Mouse (Mus musculus) MEL (cell line): ENCODE measurements around the gene Syn2.

ENCODE experiments used
- CTCF ChIP-seq, 3 experiments: IDR thresholded peaks in 2 of 3; conservative IDR thresholded peaks in 1 of 3; 2 replicates each; pipeline ENCODE4 v1.5.1; 2011 to 2012; ENCODE audit warnings: low read length in 3 of 3, low read depth in 2 of 3, mild to moderate bottlenecking in 2 of 3, improper control_type of control experiment in 1 of 3, inconsistent platforms in 1 of 3, mixed read lengths in 1 of 3, moderate library complexity in 1 of 3; ENCODE audit not compliant: control insufficient read depth in 1 of 3, insufficient read depth in 1 of 3, poor library complexity in 1 of 3, severe bottlenecking in 1 of 3
- E2F4 ChIP-seq: IDR thresholded peaks from 2 replicates; pipeline ENCODE4 v1.6.1; 2011; ENCODE audit warnings: low read depth, low read length, improper control_type of control experiment, borderline replicate concordance
- ELF1 ChIP-seq: IDR thresholded peaks from 2 replicates; pipeline ENCODE4 v1.6.1; 2014; ENCODE audit warnings: low read depth, mild to moderate bottlenecking, inconsistent platforms, low read length, improper control_type of control experiment, moderate library complexity
- EP300 ChIP-seq, 2 experiments: IDR thresholded peaks; 2 replicates each; pipeline ENCODE4 v1.6.1; 2011; ENCODE audit warnings: improper control_type of control experiment in 2 of 2, low read length in 2 of 2, low read depth in 1 of 2, mild to moderate bottlenecking in 1 of 2
- GATA1 ChIP-seq: IDR thresholded peaks from 2 replicates; pipeline ENCODE4 v1.6.1; 2011; ENCODE audit warnings: low read depth, low read length, improper control_type of control experiment
- MAFK ChIP-seq: IDR thresholded peaks from 2 replicates; pipeline ENCODE4 v1.6.1; 2011; ENCODE audit warnings: low read depth, mild to moderate bottlenecking, low read length, improper control_type of control experiment, borderline replicate concordance
- MAX ChIP-seq: IDR thresholded peaks from 2 replicates; pipeline ENCODE4 v1.6.1; 2011; ENCODE audit warnings: low read length, improper control_type of control experiment
- MYC ChIP-seq: IDR thresholded peaks from 2 replicates; pipeline ENCODE4 v1.6.1; 2011; ENCODE audit warnings: low read depth, mild to moderate bottlenecking, low read length, improper control_type of control experiment, moderate library complexity
- POLR2A ChIP-seq, 2 experiments: IDR thresholded peaks; 2 replicates each; pipeline ENCODE4 v1.6.1; 2011 to 2012; ENCODE audit warnings: low read length in 2 of 2, mild to moderate bottlenecking in 2 of 2, control low read depth in 1 of 2, improper control_type of control experiment in 1 of 2, low read depth in 1 of 2, moderate library complexity in 1 of 2; ENCODE audit not compliant: control insufficient read depth in 1 of 2, insufficient read depth in 1 of 2, poor library complexity in 1 of 2
- RCOR1 ChIP-seq: IDR thresholded peaks from 2 replicates; pipeline ENCODE4 v1.6.1; 2012; ENCODE audit warnings: low read depth, mild to moderate bottlenecking, inconsistent platforms, low read length, improper control_type of control experiment
- TBP ChIP-seq: IDR thresholded peaks from 2 replicates; pipeline ENCODE4 v1.8.0; 2011; ENCODE audit warnings: low read depth, low read length, improper control_type of control experiment
- USF1 ChIP-seq: IDR thresholded peaks from 2 replicates; pipeline ENCODE4 v1.6.1; 2014; ENCODE audit warnings: low read depth, mild to moderate bottlenecking, inconsistent platforms, low read length, improper control_type of control experiment, moderate library complexity
- ZMIZ1 ChIP-seq: IDR thresholded peaks from 2 replicates; pipeline ENCODE4 v1.6.1; 2012; ENCODE audit warnings: low read depth, mild to moderate bottlenecking, inconsistent platforms, low read length, improper control_type of control experiment, moderate library complexity

GRCm38 (mm10) chr6:115292621-115293020 is 157.9 kb downstream of the Syn2 start:
- TF ChIP-seq CTCF (IDR thresholded peaks at IDR 0.05 in 2 of 3, conservative IDR thresholded peaks at IDR 0.05 in 1 of 3; ENCODE audit: control insufficient read depth in 1 of 3, insufficient read depth in 1 of 3, low read depth in 2 of 3, low read length in 3 of 3, poor library complexity in 1 of 3, severe bottlenecking in 1 of 3) = no peak
- no peak for TF ChIP-seq MAX
- no peak for TF ChIP-seq MAFK
- no peak for TF ChIP-seq ELF1
- no peak for TF ChIP-seq ZMIZ1
- no peak for TF ChIP-seq E2F4
- TF ChIP-seq RCOR1 = no peak
- no peak for TF ChIP-seq USF1
- TF ChIP-seq POLR2A (IDR thresholded peaks at IDR 0.05; ENCODE audit: control insufficient read depth in 1 of 2, insufficient read depth in 1 of 2, low read depth in 1 of 2, low read length in 2 of 2, poor library complexity in 1 of 2) = no peak
- TF ChIP-seq MYC = no peak
- TF ChIP-seq EP300 (IDR thresholded peaks at IDR 0.05; ENCODE audit: low read depth in 1 of 2, low read length in 2 of 2) = no peak
- no peak for TF ChIP-seq TBP
- TF ChIP-seq GATA1 = no peak
